Mouse (Mus musculus): ENCODE measurements at regions not wholly inside any gene's neighbourhood (a gene's known extent, or its start where the extent isn't known, plus 50 kb on each side); places are given as distances from the start of the nearest gene placed in this dataset.

GRCm38 (mm10) chr4:40342181-40342580, 63.0 kb upstream of the Ndufb6 start:
- TF ChIP-seq POLR2A (IDR thresholded peaks at IDR 0.05; ENCODE audit: extremely low read depth, insufficient read depth, low read length) (no peak), CTCF (IDR thresholded peaks at IDR 0.05; ENCODE audit: extremely low read depth, insufficient read depth, low read length) (no peak)

Data from cortical plate, adult 2 months (tissue).